Mouse (Mus musculus) forebrain, embryonic 14.5 days (tissue): ENCODE measurements at regions not wholly inside any gene's neighbourhood (a gene's known extent, or its start where the extent isn't known, plus 50 kb on each side); places are given as distances from the start of the nearest gene placed in this dataset.

Experiments
- ATAC-seq: fragments of 200-750 bp; cut with Nextera tagmentation; 2 replicates; pipeline ENCODE4 v1.8.0; 2017; ENCODE audit warnings: mild to moderate bottlenecking, moderate library complexity
- DNase-seq: peaks from one replicate; pipeline ENCODE4 v3.0.0-alpha.2; 2015; ENCODE audit warnings: low spot score
- H3K27ac ChIP-seq: fragments of 300-500 bp; sonication (generic); 2 replicates; pipeline ENCODE4 v1.5.1; 2014; ENCODE audit warnings: low read depth, mild to moderate bottlenecking, control low read depth, low read length, moderate library complexity
- H3K27me3 ChIP-seq: fragments of 300-500 bp; sonication (generic); replicated peaks from 2 replicates; pipeline ENCODE4 v1.6.1; 2014; ENCODE audit warnings: low read length, control low read depth, mixed read lengths; ENCODE audit not compliant: control insufficient read depth, insufficient read depth
- H3K36me3 ChIP-seq: fragments of 300-500 bp; sonication (generic); 2 replicates; pipeline ENCODE4 v1.6.1; 2014; ENCODE audit warnings: low read length, control low read depth; ENCODE audit not compliant: control insufficient read depth, insufficient read depth
- H3K4me1 ChIP-seq: fragments of 300-500 bp; sonication (generic); 2 replicates; pipeline ENCODE4 v1.6.1; 2014; ENCODE audit warnings: antibody characterized with exemption, low read length, control low read depth; ENCODE audit not compliant: control insufficient read depth, insufficient read depth
- H3K4me2 ChIP-seq: fragments of 300-500 bp; sonication (generic); 2 replicates; pipeline ENCODE4 v1.6.1; 2014; ENCODE audit warnings: mild to moderate bottlenecking, control low read depth, low read length
- H3K4me3 ChIP-seq: fragments of 300-500 bp; sonication (generic); 2 replicates; pipeline ENCODE4 v1.5.1; 2014; ENCODE audit warnings: low read depth, low read length, control low read depth
- H3K9ac ChIP-seq: fragments of 300-500 bp; sonication (generic); 2 replicates; pipeline ENCODE4 v1.6.1; 2014; ENCODE audit warnings: mild to moderate bottlenecking, low read length, control low read depth, moderate library complexity
- H3K9me3 ChIP-seq: fragments of 300-500 bp; sonication (generic); replicated peaks from 2 replicates; pipeline ENCODE4 v1.6.1; 2016; ENCODE audit warnings: low read length, control low read depth, mixed read lengths; ENCODE audit not compliant: control insufficient read depth
- WGBS: fragments of 180-500 bp; shearing (Covaris S2); extraction: QIAGEN DNeasy Blood & Tissue Kit; methylation state at CpG from one replicate; pipeline ENCODE4 v1.1.7; 2014; 5-methylcytosine and 5-hydroxymethylcytosine counted together

DNA sequence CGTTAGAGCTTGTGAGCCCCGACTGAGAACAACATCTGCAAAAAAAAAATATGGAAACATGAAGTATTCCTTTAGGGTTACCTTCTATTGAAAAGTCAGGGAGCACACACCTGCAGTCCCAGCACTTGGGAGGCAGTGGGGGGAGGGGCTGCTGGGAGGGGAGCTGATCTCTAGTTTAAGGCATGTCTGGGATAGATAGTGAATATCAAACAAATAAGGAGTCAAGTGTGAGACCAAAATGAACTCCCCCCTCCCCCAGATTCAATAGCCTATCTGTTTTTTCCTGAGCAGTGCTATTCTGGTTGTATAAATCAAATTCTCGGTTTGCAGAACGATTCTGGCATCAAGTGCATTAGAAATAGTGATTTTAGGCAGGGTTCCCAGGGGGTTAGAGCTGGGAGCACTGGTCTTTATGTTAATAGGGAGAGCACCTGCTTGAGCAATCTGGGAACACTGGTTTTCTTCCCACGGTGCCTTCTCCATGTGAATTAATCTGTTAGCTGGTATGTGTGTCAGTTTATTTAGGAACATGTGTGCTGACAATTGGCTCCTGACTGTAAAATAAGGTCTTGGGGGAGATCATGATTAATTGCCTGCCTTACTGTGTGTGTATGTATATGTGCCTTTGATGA lies 195.9 kb downstream of the Enc1 start:
- no peaks in the 10 kb centered on the region for H3K27me3 ChIP-seq
- ATAC-seq = no peak
- peak overlapping the region; percentile 62 for H3K4me2 ChIP-seq
- no peaks in the 10 kb centered on the region for H3K9me3 ChIP-seq
- H3K4me3 ChIP-seq = no peak overlapping the region
- H3K27ac ChIP-seq = peak overlapping the region; percentile 73
- H3K36me3 ChIP-seq = no peaks in the 10 kb centered on the region
- H3K4me1 ChIP-seq = peaks cover 63% of the 10 kb centered on the region
- 6% methylated on average over 5 of the region's 5 CpGs for WGBS
- DNase-seq = peak; percentile 71
- H3K9ac ChIP-seq = peak overlapping the region; percentile 60; the same call in 1 of the 2 replicates

DNA sequence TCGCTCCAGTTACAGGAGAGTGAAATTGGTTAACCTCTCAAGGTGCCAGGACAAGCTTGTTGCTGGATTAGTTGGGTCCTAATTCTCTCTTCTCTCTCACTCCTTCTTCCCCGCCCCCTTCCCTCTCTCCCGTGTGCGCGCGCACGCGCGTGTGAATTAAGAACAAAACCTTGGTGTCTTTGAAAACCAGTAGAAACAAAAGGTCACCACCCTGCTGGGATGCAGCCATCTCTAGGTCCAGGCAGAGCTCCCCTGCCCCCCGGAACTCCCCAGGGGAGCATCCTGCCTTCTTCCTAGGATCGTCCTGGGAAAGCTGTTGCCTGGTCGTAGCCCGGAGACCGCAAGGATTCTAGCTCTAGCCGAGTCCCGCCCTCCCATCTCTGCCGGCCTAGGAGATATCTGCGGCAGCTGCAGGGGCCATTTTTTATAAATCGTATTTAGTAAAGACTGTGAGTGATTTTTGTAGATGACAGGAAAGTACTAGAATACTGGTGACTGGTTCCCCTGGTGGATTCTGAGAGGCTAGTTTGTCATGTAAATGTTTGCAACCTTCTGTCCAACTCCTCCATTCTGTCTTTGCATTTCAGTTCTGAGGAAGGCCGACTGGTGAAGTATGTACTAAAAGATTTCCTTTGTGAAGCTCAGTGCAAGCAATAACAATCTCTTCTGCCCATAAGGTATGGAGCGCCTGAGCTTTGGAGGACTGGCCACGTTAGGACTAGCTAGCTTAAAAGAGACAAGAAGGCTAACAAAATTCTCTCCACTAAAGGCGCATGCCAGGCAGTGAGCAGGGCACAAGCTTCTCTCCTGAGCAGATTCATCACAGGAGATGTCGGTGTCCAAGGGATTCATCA lies 195.2 kb downstream of the Enc1 start:
- peak overlapping the region; percentile 62 for H3K4me2 ChIP-seq
- H3K9me3 ChIP-seq = no peaks in the 10 kb centered on the region
- DNase-seq (peak; percentile 87), ATAC-seq (peak; percentile 50)
- no peaks in the 10 kb centered on the region for H3K36me3 ChIP-seq
- H3K27me3 ChIP-seq = no peaks in the 10 kb centered on the region
- H3K4me1 ChIP-seq = peaks cover 63% of the 10 kb centered on the region
- H3K27ac ChIP-seq = peak overlapping the region; percentile 73
- H3K4me3 ChIP-seq = peak overlapping the region; percentile 28
- 2% methylated on average over 24 of the region's 24 CpGs for WGBS
- H3K9ac ChIP-seq = peak overlapping the region; percentile 60

DNA sequence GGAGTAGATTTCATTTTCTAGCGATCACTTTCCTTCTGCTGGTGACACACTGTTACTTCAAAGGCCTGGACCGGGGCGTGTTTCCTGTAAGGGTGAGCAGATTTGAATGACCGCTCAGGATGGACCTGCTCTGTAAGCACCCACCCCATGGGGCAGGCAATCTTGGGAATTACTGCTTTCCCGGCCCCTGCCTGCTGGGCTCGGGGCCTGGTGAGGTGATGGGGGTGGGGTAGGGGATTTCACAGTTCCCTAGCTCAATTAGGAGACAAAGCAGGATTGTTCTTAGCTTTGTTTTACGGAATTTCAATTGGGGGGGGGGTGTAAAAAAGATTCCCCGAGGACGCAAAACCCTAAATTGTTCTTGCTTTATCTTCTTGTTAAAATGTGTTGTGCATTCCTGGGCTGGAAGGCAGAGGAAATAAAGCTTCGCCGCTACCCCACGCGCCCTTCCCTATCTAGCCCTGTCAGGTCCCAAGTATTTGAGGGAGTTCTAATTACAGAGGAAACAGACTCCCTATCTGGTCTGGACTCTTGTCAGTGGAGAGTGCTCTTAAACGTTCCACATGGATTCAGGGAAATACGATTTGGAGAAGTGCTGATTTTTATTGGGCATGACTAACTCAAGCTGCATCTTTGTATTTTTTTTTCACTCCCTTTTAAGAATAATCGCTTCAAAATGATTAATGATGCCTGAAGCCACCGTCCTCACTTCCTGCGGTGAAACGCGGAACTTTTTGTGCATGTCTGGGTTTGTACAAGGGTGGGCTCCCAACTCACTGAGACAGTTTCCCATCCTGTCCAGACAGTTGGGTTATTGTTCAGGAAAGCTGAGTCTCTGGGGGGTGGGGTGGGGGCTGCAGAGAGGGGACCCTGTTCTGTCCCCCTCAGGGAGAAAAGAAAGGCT lies 194.3 kb downstream of the Enc1 start:
- peak; percentile 45 for ATAC-seq
- Histone ChIP-seq H3K4me2 (peak overlapping the region; percentile 62), H3K9ac (peak overlapping the region; percentile 60), H3K9me3 (no peaks in the 10 kb centered on the region), H3K27ac (peak overlapping the region; percentile 73), H3K4me3 (peak overlapping the region; percentile 28; the same call in 1 of the 2 replicates), H3K27me3 (no peaks in the 10 kb centered on the region), H3K36me3 (no peaks in the 10 kb centered on the region), H3K4me1 (peaks cover 59% of the 10 kb centered on the region)
- peak; percentile 52 for DNase-seq
- WGBS = 3% methylated on average over 20 of the region's 20 CpGs

DNA sequence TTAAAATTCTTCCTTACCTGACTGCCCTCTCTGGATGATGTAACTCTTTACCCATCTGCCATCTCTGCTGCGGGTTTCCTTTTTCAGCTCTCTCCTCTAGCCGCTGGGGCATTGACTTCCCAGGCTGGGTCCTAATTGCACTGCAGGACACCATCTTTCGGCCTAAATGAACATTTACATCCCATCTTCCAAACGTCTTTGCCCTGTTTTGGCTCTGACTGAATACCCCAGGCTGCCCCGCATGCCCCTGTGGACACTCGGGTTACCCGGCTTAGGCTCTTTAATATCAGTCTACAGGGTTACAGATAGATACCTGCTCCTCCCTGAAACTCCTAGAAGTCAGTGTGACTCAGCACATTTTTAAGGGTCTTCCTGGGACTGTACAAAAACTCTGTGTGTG lies 193.3 kb downstream of the Enc1 start:
- WGBS = 46% methylated on average over 7 of the region's 7 CpGs

DNA sequence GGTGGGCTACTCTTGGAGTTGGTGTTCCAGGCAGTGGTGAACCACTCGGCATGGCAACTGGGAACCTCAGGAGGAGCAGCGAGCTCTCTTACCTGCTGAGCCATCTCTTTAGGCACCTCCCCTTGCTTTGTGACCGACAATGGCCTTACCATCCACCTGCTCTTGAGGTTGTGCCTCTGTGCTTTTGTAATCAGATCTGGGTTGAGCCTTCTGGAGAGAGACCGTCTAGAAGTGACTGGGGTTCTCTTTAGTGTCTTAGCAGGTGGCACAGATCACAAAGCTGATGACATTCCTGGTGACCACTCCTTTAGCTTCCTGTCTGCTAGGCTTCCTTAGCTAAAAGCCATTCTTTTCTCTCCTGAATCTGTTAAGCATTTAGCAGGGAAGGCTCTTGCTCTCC lies 191.7 kb downstream of the Enc1 start:
- Histone ChIP-seq H3K9me3 (no peaks in the 10 kb centered on the region), H3K27me3 (no peaks in the 10 kb centered on the region), H3K36me3 (no peaks in the 10 kb centered on the region), H3K4me2 (no peak overlapping the region), H3K4me1 (peaks cover 34% of the 10 kb centered on the region), H3K27ac (no peak overlapping the region), H3K9ac (no peak overlapping the region), H3K4me3 (no peak overlapping the region)
- DNase-seq (no peak), ATAC-seq (no peak)
- WGBS = 34% methylated on average over 4 of the region's 4 CpGs

More for the DNA sequence above, 193.3 kb downstream of the Enc1 start:
- Histone ChIP-seq H3K27me3 (no peaks in the 10 kb centered on the region), H3K4me2 (no peak overlapping the region), H3K4me3 (no peak overlapping the region), H3K27ac (no peak overlapping the region), H3K9ac (no peak overlapping the region), H3K36me3 (no peaks in the 10 kb centered on the region), H3K4me1 (peaks cover 49% of the 10 kb centered on the region), H3K9me3 (no peaks in the 10 kb centered on the region)
- ATAC-seq = no peak
- no peak for DNase-seq

DNA sequence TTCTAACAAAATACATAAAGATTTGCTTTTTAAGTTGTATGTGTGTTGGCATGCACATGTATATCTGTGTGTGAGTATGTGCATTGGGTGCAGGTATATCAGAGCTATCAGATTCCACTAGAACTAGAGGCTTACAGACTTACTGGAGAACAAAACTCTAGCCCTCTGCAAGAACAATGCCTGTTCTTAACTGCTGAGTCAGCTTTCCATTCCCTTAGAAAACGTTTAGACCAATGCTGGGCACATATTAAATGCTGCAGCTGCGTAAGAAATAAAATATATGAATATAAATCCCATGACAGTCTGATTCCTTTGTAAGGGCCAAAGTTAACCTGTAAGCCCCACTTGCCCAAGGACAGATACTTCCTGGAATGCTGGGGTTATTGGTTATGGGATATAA lies 190.0 kb downstream of the Enc1 start:
- Histone ChIP-seq H3K9ac (no peak overlapping the region), H3K36me3 (no peaks in the 10 kb centered on the region), H3K4me3 (no peak overlapping the region), H3K27ac (no peak overlapping the region), H3K9me3 (no peaks in the 10 kb centered on the region), H3K4me1 (peaks cover 18% of the 10 kb centered on the region), H3K4me2 (no peak overlapping the region), H3K27me3 (no peaks in the 10 kb centered on the region)
- ATAC-seq (no peak), DNase-seq (no peak)
- 60% methylated on average over 2 of the region's 2 CpGs for WGBS

DNA sequence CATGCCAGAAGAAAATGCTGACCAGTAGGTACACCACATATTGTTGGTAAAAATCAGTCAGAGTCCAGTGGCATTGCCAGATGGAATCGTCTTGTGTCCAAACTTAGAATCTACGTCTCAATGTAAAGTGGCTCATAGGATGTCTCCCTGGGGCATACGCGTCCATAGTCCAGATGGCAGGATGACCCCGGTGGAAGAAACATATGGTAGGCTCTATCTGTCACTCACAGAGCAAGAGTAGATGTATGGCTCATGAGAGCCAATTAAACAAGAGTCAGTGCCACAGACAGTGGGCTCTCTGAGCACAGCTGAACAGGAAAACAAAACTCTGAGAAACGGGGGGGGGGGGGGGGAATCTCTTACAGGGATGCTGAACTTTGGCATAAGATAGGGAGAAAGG lies 187.3 kb downstream of the Enc1 start:
- H3K4me3 ChIP-seq = no peak overlapping the region
- no peak for DNase-seq
- no peak overlapping the region for H3K4me2 ChIP-seq
- H3K36me3 ChIP-seq = no peaks in the 10 kb centered on the region
- no peak overlapping the region for H3K27ac ChIP-seq
- 74% methylated on average over 6 of the region's 6 CpGs for WGBS
- H3K9me3 ChIP-seq = no peaks in the 10 kb centered on the region
- H3K4me1 ChIP-seq = peaks cover 15% of the 10 kb centered on the region
- ATAC-seq = no peak
- no peak overlapping the region for H3K9ac ChIP-seq
- no peaks in the 10 kb centered on the region for H3K27me3 ChIP-seq

DNA sequence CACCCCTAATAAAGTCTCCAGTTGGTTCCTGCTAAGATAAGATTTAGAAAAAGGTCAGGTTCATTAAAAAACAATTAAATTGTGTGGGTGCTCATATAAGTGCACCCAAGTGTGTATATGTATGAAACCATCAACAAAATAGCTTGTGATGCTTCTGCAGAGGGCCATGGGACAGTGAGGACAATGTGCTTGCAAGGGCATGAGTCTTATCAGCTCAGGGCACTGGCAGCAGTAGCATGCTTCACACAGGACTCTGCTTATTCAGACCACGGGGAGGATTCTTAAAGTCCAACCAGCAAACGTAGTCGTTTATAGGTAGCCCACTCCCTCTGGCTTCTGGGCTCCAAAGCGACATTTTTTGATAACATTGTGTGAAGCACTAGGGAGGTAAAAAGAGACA lies 186.6 kb downstream of the Enc1 start:
- ATAC-seq (no peak), DNase-seq (no peak)
- WGBS = 90% methylated on average over 4 of the region's 4 CpGs
- no peaks in the 10 kb centered on the region for H3K27me3 ChIP-seq
- H3K4me1 ChIP-seq = peaks cover 18% of the 10 kb centered on the region
- H3K9ac ChIP-seq = no peak overlapping the region
- H3K4me3 ChIP-seq = no peak overlapping the region
- H3K27ac ChIP-seq = no peak overlapping the region
- H3K9me3 ChIP-seq = no peaks in the 10 kb centered on the region
- H3K4me2 ChIP-seq = no peak overlapping the region
- no peaks in the 10 kb centered on the region for H3K36me3 ChIP-seq
